Mouse (Mus musculus) CD4-positive, CD25-positive, alpha-beta regulatory T cell, adult 2 months (primary cell): ENCODE measurements around the gene 2510009E07Rik.

Source experiments
- DNase-seq: peaks from one replicate; pipeline ENCODE4 v3.0.0-alpha.2; 2012; ENCODE audit warnings: low read depth, low spot score

2510009E07Rik gene

DNA sequence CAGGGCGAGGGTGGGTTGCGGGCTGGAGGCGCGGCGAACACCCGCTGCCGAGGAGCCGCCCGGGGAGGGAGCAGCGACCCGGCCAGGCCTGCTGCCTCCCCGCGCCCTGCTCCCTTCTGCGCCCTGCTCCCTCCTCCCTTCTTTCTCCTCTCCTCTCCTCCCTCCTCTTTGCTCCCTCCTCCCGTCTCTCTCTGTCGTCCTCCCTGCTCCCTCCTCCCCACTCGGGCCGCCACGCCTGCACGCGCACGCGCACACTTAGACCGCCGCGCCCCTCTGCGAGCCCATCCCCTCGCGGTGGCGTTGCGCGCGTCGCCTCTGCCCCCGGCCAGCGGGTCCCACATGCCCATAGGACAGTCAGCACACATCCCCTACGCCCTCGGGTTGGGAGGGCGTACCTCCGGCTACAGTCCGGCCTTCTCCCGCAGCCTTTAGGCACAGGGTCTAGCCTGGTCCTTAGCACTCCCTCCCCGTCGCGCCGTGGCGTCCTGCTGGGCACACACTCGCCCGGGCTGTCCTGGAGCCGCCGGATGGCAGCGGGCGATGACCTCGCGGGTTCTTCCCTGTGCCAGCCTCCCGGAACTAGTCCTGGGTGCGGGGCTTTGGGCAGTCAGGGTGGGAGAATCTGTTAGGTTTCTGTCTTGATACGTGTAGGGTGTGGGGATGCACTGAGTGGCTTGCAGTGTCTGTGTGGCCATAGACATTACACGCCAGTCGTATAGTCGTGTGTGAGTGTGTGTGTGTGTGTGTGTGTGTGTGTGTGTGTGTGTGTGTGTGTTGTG, at the start of gene 2510009E07Rik:
Gene 2510009E07Rik (minus strand): TSS at position 203 of the 779 bp plus-strand sequence.
- DNase-seq: peak; percentile 85

DNA sequence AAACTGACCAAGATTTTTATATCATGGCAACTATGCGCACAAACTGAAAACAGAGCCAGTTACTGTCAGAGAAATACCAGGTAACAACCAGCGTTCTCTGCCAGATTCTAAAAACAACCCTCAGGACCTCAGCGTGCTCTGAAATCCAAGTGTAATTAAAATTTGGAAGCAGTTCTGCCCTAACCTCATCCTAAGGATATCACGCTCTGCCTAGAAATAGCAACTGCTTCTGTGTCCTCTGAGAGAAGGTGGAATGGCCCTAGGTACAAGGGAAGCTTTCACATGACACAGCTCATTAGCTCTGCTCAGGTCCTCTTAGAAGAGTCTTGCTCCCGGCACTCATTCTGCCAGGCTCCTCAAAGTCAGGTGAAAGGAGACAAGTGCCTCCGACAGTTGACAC, 48.9 kb upstream of the 2510009E07Rik start:
- no peak for DNase-seq

DNA sequence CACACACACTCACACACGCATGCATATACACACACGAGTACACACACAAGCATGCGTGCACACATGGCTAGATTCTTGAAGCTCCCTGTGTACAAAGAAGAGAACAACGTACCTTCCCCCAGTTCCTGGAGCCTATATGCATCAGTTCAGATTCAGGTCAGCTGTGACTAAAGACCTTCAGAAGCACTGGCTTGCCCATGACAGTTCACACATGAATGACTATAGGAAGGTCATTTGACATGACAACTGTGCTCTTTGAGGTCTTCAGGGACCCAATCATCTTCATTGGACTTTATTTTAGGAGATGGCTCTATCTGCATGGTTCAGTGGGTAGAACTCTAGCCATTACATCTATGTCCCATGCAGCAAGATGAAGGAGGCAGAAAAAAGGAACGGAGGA, 48.4 kb upstream of the 2510009E07Rik start:
- no peak for DNase-seq

DNA sequence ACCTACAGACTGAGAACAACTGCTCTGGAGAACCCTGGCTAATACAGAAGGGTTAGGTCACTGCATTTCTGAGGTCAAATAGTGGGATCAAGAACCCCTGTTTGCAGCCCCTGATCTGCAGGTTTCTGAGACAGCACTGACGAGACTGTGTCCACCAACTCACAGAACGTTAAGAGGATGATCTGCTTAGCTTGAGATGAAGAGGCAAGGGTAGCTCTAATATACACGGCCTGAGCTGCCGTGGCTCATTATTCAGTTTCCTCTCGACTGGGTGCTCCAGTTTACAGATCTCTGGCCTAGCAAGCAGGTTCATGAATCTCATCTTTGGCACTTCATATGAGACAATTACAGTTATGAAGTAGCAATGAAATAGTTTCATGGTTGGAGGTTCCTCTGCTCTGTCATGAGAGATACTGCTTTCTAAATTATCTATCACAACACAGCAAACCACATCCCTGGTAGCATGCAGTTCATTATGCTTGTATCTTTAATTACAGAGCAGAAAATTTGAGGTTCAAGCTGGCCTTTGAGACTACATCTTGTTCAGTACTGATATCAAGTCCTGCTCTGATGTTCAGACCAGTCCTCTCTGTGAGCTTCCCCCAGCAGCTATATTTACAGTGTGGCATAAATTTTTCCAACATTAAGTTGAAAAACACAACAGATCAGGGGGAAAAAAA, 47.9 kb upstream of the 2510009E07Rik start:
- no peak for DNase-seq

DNA sequence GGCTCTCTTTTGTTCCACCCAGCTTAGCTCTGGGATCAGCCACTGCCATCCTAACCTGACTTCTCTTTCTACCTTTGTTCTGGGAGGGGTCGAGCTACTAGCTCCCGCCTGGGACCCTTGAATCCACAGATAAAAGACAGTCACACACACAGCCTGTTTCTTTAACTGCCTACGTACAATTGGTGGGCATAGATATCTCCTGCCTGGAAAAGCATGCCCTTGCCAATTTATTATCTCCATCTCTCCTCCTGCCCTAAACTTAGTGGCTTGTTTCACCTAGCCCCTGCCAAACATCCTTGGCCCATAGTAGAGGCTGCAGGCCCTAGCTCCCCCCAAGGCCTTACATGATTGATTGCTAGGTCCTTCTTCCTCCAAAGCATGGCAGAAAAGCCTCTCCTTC, 47.1 kb upstream of the 2510009E07Rik start:
- DNase-seq: no peak

DNA sequence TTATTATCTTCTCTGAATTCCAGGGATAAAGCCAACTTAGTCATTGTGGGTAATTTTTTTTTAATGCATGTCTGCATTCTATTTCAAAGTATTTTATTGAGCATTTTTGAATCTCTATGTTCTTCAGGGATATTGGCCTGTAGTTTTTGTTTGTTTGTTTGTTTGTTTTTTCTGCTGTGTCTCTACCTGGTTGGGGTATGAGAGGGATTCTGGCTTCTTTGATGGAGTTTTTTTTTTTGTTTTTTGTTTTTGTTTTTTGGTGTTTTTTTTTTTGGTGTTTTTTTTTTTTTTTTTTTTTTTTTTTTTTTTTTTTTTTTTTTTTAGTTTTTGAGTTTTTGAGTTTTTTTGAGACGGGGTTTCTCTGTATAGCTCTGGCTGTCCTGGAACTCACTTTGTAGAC, 41.2 kb upstream of the 2510009E07Rik start:
- DNase-seq: no peak

DNA sequence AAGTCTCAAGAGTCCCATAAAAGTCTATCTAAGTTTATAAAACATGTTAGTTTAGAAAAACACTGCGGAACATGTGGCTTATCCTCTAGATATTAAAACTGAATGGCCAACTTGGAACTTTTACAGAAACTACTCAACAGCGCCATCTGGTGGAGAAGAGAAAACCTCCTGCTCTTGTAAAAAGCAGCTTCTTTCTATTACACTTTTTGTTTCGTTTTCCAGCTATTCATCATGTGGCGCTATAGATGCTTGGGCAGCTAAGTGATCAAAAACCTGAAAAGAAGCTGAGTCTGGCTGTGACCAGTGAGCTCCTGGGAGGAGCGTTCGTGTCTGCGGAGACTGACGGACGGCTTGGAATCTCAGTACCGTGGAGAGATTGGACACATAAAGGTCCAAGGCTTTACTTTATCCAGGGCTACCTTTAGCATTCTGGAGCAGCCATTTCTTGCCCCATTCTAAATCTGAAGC, 33.5 kb upstream of the 2510009E07Rik start:
- peak; percentile 88 for DNase-seq

DNA sequence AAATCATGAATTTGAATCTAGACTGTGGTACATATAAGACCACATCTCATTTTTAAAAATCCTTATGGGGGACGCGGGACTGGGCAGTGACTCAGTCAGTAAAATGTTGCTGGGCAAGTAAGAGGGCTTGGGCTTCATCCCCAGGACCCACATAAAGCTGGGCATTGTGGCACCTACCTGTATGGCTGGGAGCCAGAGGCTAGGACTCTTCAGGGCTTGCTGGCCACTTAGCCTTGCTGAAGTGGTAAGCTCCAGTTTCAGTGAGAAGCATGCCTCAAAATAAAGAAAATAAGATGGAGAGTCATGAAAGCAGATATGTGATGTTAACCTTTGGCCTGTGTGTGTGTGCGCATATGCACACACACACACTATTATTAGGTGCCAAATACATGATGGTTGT, 33.0 kb upstream of the 2510009E07Rik start:
- DNase-seq: no peak

DNA sequence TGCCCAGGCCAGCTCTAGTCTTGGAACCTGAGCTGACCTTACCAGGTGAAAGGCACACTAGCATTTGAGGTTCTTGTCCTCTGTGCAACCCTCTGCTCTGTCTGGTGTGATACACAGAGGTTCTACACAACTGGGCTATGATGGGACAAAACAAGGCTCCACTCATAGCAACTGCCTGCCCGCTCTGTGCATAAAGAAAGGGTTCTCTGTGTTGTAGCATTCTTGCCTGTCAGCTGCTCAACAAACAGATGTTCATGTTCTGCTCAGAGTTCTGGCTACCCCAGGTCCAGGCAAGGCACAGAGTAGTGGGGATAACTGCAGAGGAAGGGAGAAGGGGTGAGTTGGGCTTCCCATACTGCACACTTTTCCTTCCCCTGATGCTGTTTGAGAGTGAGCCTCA, 29.8 kb upstream of the 2510009E07Rik start:
- DNase-seq: no peak

DNA sequence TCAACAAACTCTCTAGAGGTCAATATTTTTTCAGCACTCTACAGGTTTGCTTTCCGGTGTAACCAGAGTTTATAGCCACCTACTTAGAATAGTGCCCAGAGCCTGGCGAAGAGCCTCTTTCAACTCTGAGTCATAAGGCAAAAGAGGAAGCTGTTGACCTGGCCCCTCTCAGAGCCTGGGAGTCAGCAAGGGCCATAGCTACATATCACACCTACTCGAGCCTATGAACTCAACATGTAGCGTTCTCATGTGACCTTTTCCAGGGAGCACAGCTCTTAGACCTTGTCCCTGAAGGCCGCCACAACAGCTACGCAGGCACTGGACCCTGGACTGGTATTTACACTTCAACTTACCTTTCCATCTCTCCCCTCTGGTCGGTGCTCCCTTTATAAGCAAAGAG, 25.3 kb upstream of the 2510009E07Rik start:
- no peak for DNase-seq

DNA sequence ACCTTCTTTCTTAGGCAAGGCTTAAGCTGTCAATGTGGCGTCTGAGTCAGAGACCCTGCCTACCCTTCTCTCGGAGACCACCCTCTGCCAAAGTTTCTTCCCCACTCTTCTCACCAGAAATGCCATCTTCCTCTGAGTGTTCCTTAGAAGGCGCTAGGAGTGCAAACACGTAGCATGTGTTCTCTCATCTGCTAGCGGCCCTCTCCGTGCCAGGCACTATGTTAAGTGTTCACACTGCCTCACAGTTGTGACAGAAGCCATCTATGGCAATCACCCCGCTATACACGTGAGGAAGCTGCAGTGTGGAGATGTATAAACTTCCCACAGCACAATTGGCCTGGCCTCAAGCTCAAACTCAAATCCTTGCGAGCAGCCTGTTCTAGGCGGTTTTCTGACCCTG, 20.1 kb upstream of the 2510009E07Rik start:
- DNase-seq: no peak

DNA sequence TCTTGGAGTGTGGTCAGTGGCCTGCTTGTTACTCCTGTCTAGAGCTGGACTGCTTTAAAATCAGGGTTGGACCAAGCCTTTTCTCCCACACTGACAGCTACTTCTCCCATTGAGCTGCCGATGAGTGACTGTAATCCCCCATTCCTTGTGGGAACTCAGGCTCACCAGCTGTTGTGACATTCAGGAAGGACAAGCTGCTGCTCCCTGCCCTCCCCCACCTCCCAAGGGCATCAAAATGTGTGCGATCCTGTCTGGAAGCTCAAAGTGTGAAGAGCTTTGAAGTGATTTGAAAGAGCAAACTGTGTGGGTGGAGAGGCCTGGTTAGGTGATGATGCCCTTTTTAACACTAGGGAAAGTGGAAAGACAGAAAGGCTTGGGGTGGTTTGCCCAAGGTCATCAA, 15.9 kb upstream of the 2510009E07Rik start:
- DNase-seq: no peak

DNA sequence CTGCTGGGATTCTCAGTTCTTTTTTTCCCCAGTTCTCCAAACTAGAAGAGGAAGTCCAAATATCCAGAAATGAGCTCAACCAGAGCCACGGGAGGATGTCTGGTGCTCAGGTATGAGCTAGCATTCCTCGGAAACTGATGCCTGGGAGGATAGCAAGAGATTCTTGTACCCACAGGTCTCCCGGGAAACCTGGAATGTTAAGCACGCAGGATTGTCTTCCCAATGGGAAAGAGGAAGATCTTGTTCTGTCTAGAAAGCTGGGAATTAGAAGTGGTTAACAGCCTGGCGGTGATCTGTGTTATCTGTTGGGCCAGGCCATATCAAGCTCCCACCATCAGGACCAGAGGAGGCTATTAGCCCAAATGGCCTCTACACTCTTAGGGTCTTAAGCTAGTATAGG, 10.2 kb upstream of the 2510009E07Rik start:
- DNase-seq: no peak

DNA sequence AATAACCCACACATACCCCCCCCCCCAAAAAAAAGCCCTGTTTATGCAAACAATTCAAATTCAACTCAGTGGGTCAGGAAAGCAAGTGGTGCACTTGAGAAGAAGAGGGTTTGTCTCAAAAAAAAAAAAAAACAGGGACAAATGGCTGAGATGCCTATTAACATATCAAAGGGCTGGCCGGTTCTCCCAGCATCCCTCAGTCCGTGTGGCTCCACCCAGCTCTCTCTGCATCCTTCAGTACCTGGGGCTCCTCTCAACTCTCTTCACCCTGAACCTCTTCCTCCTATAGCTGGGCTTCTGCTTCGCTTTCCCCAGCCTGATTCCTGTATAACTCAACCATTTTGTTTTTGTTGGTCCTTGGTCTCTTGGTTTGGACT, 7.8 kb upstream of the 2510009E07Rik start:
- no peak for DNase-seq

DNA sequence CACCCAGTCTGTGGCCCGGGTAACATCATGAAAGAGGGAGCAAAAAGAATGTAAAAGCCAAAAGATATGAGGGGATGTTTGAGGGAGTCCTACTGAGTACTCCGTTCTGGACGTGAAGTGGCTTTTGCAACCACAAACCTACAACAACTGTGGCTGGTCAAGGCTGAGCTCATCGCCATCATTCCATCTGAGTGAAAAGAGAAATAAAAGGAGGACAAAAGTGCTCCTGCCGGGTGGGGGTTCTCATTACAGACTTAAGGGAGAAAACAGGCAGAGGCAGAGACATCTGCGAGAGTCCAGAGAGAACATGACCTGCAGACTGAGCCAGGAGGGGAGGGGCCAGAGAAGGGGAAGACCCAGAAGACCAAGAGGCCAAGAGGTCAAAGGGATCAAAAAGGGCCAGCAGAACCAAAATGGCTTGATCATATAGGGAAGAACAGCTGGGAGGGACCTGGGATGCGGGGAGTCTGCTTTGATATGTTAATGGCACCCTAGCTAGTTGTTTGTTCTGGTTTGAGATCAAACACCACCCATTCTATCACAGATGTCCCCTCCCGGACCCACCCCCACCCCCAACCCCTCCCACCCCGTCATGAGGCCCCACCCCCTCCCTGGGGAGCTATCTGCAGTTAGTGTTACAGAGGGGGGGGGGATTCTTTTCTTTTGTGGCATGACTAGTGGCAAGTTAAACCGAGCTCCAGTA, 7.3 kb upstream of the 2510009E07Rik start:
- DNase-seq: no peak

DNA sequence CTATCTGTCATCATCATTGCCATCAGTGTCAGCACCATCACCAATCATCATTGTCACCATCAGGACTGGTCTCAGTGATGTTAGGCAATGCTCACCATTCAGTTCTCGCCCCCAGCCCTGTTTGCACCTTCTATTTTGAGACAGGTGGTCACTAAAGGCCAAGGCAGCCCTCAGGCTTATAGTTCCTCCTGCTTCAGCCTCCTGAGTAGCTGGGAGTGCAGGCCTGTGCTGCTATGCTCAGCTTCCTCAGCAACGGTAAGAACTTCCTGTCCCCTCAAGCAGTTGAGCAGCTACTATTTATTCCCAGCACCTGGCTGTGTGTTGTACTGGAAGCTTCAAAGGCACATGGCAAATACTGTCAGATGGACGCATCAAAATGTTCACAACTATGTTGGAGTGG, 3.7 kb upstream of the 2510009E07Rik start:
- no peak for DNase-seq

DNA sequence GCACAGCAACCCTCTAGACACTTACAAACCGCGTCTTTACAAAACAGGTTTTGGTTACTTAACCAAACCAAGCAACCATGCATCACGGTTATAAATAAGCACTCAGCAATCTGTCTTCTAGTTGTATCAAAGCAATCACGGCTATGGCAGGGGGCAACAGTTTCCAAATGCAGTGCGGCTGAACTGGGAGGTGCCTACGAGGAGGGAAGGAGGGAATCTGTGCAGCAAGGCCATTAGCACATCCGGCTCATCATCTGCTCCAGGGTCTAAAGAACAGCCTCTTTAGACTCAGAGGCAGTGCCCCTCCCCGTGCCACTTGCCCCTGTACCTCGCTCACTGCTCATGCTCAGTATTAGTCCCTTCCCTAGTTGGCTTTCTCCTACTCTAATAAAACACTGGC, 2.5 kb upstream of the 2510009E07Rik start:
- no peak for DNase-seq

DNA sequence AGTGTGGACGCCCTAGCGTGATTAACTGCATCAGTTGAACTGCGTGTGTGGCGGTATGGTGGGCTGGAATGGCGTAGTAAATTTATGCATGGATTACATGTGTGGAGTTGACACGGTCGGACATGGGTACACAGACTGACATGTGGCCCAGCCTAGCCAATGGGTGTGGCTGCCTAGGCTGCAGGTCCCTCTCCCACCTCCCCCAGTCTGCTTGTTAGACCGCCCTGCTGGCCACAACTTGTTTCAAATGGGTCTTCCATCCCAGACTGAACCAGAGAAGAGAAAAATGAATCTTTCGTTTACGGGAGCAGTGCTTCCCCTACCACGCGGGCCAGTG, 745 bp upstream of the 2510009E07Rik start:
- peak; percentile 39 for DNase-seq

DNA sequence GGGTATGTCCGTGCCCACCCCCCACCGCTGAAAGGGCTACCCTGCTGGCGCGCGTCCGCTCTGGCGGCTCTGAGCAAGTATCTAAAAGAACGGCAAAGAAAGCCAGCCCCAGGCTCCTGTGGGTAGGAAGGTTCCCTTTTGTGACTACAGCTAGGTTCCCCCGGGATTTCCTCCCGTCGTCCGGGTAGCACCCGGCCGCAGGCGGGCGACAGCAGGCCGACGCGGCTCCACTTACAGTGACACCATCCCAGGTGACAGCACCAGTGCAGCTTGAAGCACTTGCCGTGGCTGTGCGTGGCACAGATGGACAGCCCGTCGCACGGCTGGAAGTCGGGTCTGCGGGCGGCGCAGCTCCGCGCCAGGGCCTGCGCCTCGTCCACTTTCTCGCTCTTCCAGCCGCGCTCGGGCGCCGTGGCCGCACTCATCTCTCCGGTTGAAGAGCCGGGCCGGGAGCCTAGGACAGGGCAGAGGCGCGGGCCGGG, 443 bp downstream of the 2510009E07Rik start:
- DNase-seq: peak; percentile 60

DNA sequence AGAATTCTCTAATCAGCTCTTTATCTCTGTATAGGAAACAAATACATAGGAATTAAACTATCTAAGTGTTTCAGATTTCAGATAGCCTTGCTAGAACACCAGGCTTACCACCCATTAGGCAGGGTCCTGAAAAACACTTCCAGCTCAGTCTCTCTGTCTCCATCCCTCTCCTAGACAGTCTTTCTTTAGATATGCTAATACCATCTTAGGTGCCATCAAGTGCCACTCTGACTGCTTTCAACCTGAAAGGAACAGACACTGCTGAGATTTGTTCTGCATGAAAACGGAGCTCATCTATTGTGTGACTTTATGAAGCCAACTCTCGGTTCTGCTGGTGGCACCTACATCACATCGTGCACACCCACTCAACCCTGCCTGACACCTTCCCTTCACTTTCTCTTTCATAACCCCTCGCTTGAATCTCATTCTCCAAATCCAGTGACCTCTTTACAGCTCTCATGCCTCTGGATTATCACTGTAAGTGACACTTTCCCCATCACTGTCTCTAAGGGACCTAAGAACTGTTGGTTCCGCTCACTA, 4.2 kb downstream of the 2510009E07Rik start:
- DNase-seq: peak; percentile 57

DNA sequence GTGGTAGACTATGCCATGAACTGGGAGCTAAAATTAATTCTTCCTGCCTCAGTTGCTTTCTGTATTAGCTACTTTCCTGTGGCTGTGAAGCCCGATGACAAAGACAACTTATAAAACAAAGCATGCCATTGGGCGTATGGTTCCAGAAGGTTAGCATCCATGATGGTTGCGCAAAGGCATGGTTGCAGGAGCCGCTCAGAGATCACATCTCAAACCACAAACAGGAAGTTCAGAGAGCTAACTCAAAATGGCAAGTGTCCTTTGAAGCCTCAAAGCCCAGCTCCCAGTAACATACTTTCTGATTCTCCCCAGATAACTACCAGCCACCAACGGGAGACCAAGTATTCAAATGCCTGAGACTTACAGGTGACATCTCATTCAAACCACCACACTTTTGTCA, 5.3 kb downstream of the 2510009E07Rik start:
- peak; percentile 69 for DNase-seq

DNA sequence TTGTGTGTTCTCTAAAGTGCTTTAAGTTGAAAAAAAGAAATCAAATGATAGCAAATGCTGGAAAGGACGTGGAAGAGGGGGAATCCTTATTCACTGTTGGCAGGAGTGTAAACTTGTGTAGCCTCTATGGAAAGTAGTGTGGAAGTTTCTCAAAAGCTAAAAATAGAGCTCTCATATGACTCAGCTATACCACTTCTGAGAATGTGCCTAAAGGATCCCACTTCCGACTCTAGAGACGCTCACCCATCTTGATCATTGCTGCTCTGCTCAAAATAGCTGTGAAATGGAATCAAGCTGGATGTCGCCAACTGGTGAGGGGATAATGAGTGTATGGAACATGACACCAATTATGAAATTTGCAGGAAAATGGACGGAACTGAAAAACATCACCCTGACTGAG, 7.1 kb downstream of the 2510009E07Rik start:
- DNase-seq: no peak
